Mouse (Mus musculus) leukemia stem cell, adult 10-12 weeks (primary cell): ENCODE results near the gene Ubd. TPM values are rescaled to one million over a fixed set of nuclear protein-coding genes. Genes with fewer than 3 reads are reported as not detected.

Experiments used
- polyA plus RNA-seq: library from polyadenylated mRNA; stranded (reverse); fragments of >175 nt; gene quantifications from 2 replicates; pipeline ENCODE4 v1.2.3, GENCODE M21; 2012; ENCODE audit warnings: low replicate concordance

The Ubd gene
- not detected in 2 replicates for polyA plus RNA-seq

GRCm38 (mm10) chr17:37193656-37194055 is at the start of gene Ubd:
TSS of gene Ubd (plus strand) at chr17:37193892.

GRCm38 (mm10) chr17:37161394-37161793 is 32.3 kb upstream of the Ubd start, which contains the start of gene Olfr93:
TSS of gene Olfr93 (minus strand) at chr17:37161494.

DNA sequence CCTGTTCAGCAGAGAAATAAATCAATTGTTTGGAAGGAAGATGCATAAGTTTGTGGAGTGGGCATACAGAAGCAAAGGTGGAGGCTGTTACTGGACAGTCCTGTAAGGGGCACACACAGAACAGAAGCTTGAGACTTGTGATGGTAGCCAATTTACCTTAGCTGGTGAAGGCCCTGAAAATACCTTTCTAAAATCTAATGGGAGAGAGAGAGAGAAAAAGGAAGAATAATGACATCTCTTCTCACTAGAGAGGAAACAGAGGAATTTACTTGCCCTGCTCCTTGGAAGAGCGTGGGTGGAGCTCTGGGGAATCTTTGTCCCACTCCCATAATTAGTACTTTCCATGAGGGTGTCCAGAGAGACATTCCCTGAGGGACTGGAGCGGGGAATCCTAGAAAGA is 7.2 kb downstream of the Ubd start, which contains the start of gene Olfr94:
Gene Olfr94, minus strand, starts transcription at position 101 of the 400 bp plus-strand sequence.

GRCm38 (mm10) chr17:37213018-37213417 is 19.3 kb downstream of the Ubd start, which contains the start of gene Olfr95:
TSS of gene Olfr95 (minus strand) at chr17:37213118.

GRCm38 (mm10) chr17:37219846-37220245 is 26.2 kb downstream of the Ubd start, which contains the start of gene Olfr96:
TSS of gene Olfr96 (plus strand) at chr17:37220146.

DNA sequence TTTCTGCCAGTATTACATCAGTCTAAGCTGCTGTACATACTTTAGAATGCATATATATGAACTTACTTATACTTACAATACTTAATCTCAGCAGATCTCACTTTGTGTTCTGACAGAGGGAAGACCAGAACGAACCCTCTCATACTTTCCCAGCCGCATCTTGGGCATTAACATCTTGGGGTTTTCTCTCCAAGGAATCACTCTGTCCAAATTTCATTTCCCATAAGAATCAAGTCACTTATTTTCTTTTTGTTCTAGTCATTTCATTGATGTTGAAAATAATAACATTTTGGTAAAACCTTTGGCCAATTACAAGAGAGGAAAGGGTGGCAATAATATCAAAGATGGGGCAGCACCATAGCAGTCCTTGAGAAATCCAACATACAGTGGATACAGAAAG is 43.5 kb downstream of the Ubd start, which contains the start of gene Olfr97:
Gene Olfr97, minus strand, starts transcription at position 101 of the 400 bp plus-strand sequence.

Other genes with a start within 250 kb of the Ubd start
- 87.0 and 326 TPM in 2 replicates for gene Ppp1r11, start 242.2 kb upstream of the Ubd start, polyA plus RNA-seq
- 1.0 and 4.8 TPM in 2 replicates for gene Znrd1, start 235.3 kb upstream of the Ubd start, polyA plus RNA-seq
- 0.19 TPM in 1 of 2 replicates, not detected in the other for gene Znrd1as, start 235.3 kb upstream of the Ubd start, polyA plus RNA-seq
- not detected in 2 replicates for gene 2410137M14Rik, start 212.7 kb upstream of the Ubd start, polyA plus RNA-seq
- gene H2-M5, start 204.4 kb upstream of the Ubd start, polyA plus RNA-seq: 0.07 TPM in 1 of 2 replicates, not detected in the other
- gene Zfp57, start 192.7 kb upstream of the Ubd start, polyA plus RNA-seq: 0.12 and 0.82 TPM in 2 replicates
- not detected in 2 replicates for gene Mog, start 170.5 kb upstream of the Ubd start, polyA plus RNA-seq
- 15.3 and 37.9 TPM in 2 replicates for gene Gabbr1, start 147.9 kb upstream of the Ubd start, polyA plus RNA-seq
- gene Olfr90, start 105.4 kb upstream of the Ubd start, polyA plus RNA-seq: not detected in 2 replicates
- not detected in 2 replicates for gene Olfr91, start 95.6 kb upstream of the Ubd start, polyA plus RNA-seq
- gene Olfr92, start 73.8 kb upstream of the Ubd start, polyA plus RNA-seq: not detected in 2 replicates
- gene Olfr93, start 32.4 kb upstream of the Ubd start, polyA plus RNA-seq: not detected in 2 replicates
- gene Olfr94, start 7.1 kb downstream of the Ubd start, polyA plus RNA-seq: not detected in 2 replicates
- not detected in 2 replicates for gene Olfr95, start 19.2 kb downstream of the Ubd start, polyA plus RNA-seq
- not detected in 2 replicates for gene Olfr96, start 26.3 kb downstream of the Ubd start, polyA plus RNA-seq
- not detected in 2 replicates for gene Olfr97, start 43.4 kb downstream of the Ubd start, polyA plus RNA-seq
- gene Olfr98, start 69.9 kb downstream of the Ubd start, polyA plus RNA-seq: not detected in 2 replicates
- 0.33 and 1.7 TPM in 2 replicates for gene H2-M3, start 76.3 kb downstream of the Ubd start, polyA plus RNA-seq
- gene Olfr99, start 89.6 kb downstream of the Ubd start, polyA plus RNA-seq: not detected in 2 replicates
- gene Olfr101, start 110.4 kb downstream of the Ubd start, polyA plus RNA-seq: not detected in 2 replicates
- not detected in 2 replicates for gene Olfr102, start 123.2 kb downstream of the Ubd start, polyA plus RNA-seq
- gene Olfr103, start 145.8 kb downstream of the Ubd start, polyA plus RNA-seq: not detected in 2 replicates
- not detected in 2 replicates for gene Olfr104-ps, start 165.7 kb downstream of the Ubd start, polyA plus RNA-seq
- not detected in 2 replicates for gene Olfr105-ps, start 185.1 kb downstream of the Ubd start, polyA plus RNA-seq
- not detected in 2 replicates for gene Olfr106-ps, start 196.5 kb downstream of the Ubd start, polyA plus RNA-seq
- gene Olfr107, start 205.3 kb downstream of the Ubd start, polyA plus RNA-seq: not detected in 2 replicates